Mouse (Mus musculus) kidney, embryonic 16.5 days (tissue): Measurements from ENCODE around the gene Col11a2. TPM values are rescaled to one million over a fixed set of nuclear protein-coding genes. Genes with fewer than 3 reads are reported as not detected.

Experiments
- ATAC-seq: fragments of 200-750 bp; cut with Nextera tagmentation; 2 replicates; pipeline ENCODE4 v1.8.0; 2017; ENCODE audit warnings: moderate TSS enrichment; ENCODE audit not compliant: low FRiP score, low TSS enrichment
- H3K27ac ChIP-seq: fragments of 300-500 bp; sonication (generic); 2 replicates; pipeline ENCODE4 v1.5.1; 2014; ENCODE audit warnings: low read length
- H3K27me3 ChIP-seq: fragments of 300-500 bp; sonication (generic); 2 replicates; pipeline ENCODE4 v1.6.1; 2014; ENCODE audit warnings: low read length, control low read depth, mixed read lengths; ENCODE audit not compliant: insufficient read depth
- H3K36me3 ChIP-seq: fragments of 300-500 bp; sonication (generic); 2 replicates; pipeline ENCODE4 v1.6.1; 2014; ENCODE audit warnings: low read length, control low read depth, mixed read lengths; ENCODE audit not compliant: insufficient read depth
- H3K4me1 ChIP-seq: fragments of 300-500 bp; sonication (generic); 2 replicates; pipeline ENCODE4 v1.6.1; 2014; ENCODE audit warnings: low read length, control low read depth, mixed read lengths; ENCODE audit not compliant: insufficient read depth
- H3K4me2 ChIP-seq: fragments of 300-500 bp; sonication (generic); replicated peaks from 2 replicates; pipeline ENCODE4 v1.6.1; 2014; ENCODE audit warnings: low read depth, low read length
- H3K4me3 ChIP-seq: fragments of 300-500 bp; sonication (generic); 2 replicates; pipeline ENCODE4 v1.5.1; 2014; ENCODE audit warnings: mild to moderate bottlenecking, low read length
- H3K9ac ChIP-seq: fragments of 300-500 bp; sonication (generic); replicated peaks from 2 replicates; pipeline ENCODE4 v1.6.1; 2014; ENCODE audit warnings: low read length
- H3K9me3 ChIP-seq: fragments of 300-500 bp; sonication (generic); 2 replicates; pipeline ENCODE4 v1.6.1; 2016; ENCODE audit warnings: low read length, control low read depth
- WGBS: fragments of 180-500 bp; shearing (Covaris S2); extraction: QIAGEN DNeasy Blood & Tissue Kit; methylation state at CpG from one replicate; pipeline ENCODE4 v1.1.7; 2014; 5-methylcytosine and 5-hydroxymethylcytosine counted together
- polyA plus RNA-seq: library from polyadenylated mRNA; unstranded; fragments of >200 nt; fragmentation: Nextera tagmentation; extraction: Ambion mirVana; gene quantifications from 2 replicates; pipeline ENCODE4 v1.2.1, GENCODE M21; 2015

The Col11a2 gene
- polyA plus RNA-seq, 1 experiment from 2014 or later = 3.2 TPM

DNA sequence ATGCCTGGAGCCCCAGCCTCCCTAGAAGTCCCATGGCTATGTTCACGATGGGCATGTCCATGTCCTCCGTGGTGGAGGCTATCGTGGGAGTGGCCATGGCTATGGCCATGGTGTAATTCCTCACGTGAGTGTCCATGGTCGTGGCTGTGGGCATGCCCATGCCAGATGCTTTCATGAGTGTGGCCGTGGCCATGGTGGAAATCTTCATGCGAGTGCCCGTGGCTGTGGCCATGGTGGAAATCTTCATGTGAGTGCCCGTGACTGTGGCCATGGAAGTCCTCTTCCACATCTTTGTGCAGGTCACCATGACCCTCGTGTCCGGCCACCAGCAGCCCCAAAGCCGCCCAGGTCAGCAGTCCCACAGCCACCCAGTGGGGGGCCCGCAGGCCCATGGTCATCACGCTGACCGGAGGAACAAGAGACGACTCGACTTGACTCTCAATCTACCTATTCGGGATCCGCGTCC is 8.3 kb upstream of the Col11a2 start:
- Histone ChIP-seq H3K27me3 (no peaks in the 10 kb centered on the region), H3K4me1 (peaks cover 56% of the 10 kb centered on the region), H3K9ac (peak overlapping the region; percentile 92), H3K9me3 (no peaks in the 10 kb centered on the region), H3K4me2 (peak overlapping the region; percentile 97), H3K36me3 (peaks cover 36% of the 10 kb centered on the region), H3K4me3 (peak overlapping the region; percentile 88), H3K27ac (peak overlapping the region; percentile 92)
- 3% methylated on average over 20 of the region's 20 CpGs for WGBS
- ATAC-seq = no peak

- H3K4me1 ChIP-seq = peaks cover 49% of the 10 kb centered on the region
- WGBS = under 1% methylated on average over 65 of the region's 88 CpGs
- ATAC-seq = peak; percentile 72
Observed at GRCm38 (mm10) chr17:34031465-34032173, 7.6 kb upstream of the Col11a2 start, which contains the start of the genes Slc39a7 and Rxrb. Gene Slc39a7, minus strand, starts transcription at chr17:34031682. Gene Rxrb, plus strand, starts transcription at chr17:34031812.

GRCm38 (mm10) chr17:34032174-34032632 is 7.0 kb upstream of the Col11a2 start:
- peak overlapping the region; percentile 93 for H3K9ac ChIP-seq
- H3K9me3 ChIP-seq = no peaks in the 10 kb centered on the region
- peak; percentile 7; the same call in 1 of the 2 replicates for ATAC-seq
- H3K27me3 ChIP-seq = no peaks in the 10 kb centered on the region
- peaks cover 43% of the 10 kb centered on the region for H3K4me1 ChIP-seq
- under 1% methylated on average over 40 of the region's 48 CpGs for WGBS
- H3K4me3 ChIP-seq = peak overlapping the region; percentile 88
- peak overlapping the region; percentile 97 for H3K27ac ChIP-seq
- peaks cover 48% of the 10 kb centered on the region for H3K36me3 ChIP-seq
- H3K4me2 ChIP-seq = peak overlapping the region; percentile 89

More at GRCm38 (mm10) chr17:34031465-34032173, 7.6 kb upstream of the Col11a2 start, which contains the start of the genes Slc39a7 and Rxrb:
- Histone ChIP-seq H3K36me3 (peaks cover 43% of the 10 kb centered on the region), H3K27ac (peak within 1 kb of the TSS; percentile 97), H3K4me2 (peak within 1 kb of the TSS; percentile 97), H3K4me3 (peak within 1 kb of the TSS; percentile 88), H3K9ac (peak within 1 kb of the TSS; percentile 93), H3K27me3 (no peaks in the 10 kb centered on the region), H3K9me3 (no peaks in the 10 kb centered on the region)

DNA sequence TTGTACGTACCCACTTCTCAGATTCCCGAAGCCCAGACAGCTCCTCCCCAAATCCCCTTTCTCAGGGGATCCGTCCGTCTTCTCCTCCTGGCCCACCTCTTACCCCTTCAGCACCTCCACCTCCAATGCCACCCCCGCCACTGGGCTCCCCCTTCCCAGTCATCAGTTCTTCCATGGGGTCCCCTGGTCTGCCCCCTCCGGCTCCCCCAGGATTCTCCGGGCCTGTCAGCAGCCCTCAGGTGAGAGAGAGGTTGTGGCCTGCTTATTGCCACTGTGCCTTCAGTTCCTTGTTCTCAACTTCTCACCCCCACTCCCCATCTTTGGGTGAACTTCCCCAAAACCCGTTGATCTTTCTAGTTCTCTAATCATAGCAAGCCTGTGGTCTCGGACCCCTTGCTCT is 6.4 kb upstream of the Col11a2 start:
- H3K9me3 ChIP-seq = no peaks in the 10 kb centered on the region
- peak overlapping the region; percentile 93 for H3K9ac ChIP-seq
- WGBS = 40% methylated on average over 9 of the region's 9 CpGs
- H3K27ac ChIP-seq = no peak overlapping the region
- ATAC-seq = no peak
- H3K4me3 ChIP-seq = peak overlapping the region; percentile 88
- H3K36me3 ChIP-seq = peaks cover 54% of the 10 kb centered on the region
- peaks cover 41% of the 10 kb centered on the region for H3K4me1 ChIP-seq
- peak overlapping the region; percentile 89 for H3K4me2 ChIP-seq
- H3K27me3 ChIP-seq = no peaks in the 10 kb centered on the region

DNA sequence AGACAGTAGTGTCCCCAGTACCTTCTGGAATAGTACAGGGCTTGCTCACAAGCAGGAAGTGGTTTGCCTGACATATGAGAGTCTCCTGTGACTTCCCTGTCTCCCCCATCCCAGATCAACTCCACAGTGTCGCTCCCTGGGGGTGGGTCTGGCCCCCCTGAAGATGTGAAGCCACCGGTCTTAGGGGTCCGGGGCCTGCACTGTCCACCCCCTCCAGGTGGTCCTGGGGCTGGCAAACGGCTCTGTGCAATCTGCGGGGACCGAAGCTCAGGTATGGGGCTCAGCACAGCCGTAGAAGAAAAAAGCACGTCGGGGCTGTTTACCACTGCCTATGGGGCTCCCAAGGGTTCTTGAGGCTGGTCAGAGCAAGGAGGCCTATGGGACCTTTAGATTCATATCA is 5.8 kb upstream of the Col11a2 start:
- H3K4me3 ChIP-seq = no peak overlapping the region
- H3K27ac ChIP-seq = no peak overlapping the region
- 87% methylated on average over 9 of the region's 9 CpGs for WGBS
- H3K9me3 ChIP-seq = no peaks in the 10 kb centered on the region
- no peaks in the 10 kb centered on the region for H3K27me3 ChIP-seq
- peak overlapping the region; percentile 93; the same call in 1 of the 2 replicates for H3K9ac ChIP-seq
- peak overlapping the region; percentile 89; the same call in 1 of the 2 replicates for H3K4me2 ChIP-seq
- no peak for ATAC-seq
- peaks cover 40% of the 10 kb centered on the region for H3K4me1 ChIP-seq
- H3K36me3 ChIP-seq = peaks cover 57% of the 10 kb centered on the region

GRCm38 (mm10) chr17:34034064-34034463 is 5.2 kb upstream of the Col11a2 start:
- 76% methylated on average over 10 of the region's 10 CpGs for WGBS
- no peak overlapping the region for H3K27ac ChIP-seq
- no peaks in the 10 kb centered on the region for H3K27me3 ChIP-seq
- no peak for ATAC-seq
- no peak overlapping the region for H3K9ac ChIP-seq
- H3K9me3 ChIP-seq = no peaks in the 10 kb centered on the region
- H3K36me3 ChIP-seq = peaks cover 51% of the 10 kb centered on the region
- H3K4me1 ChIP-seq = peaks cover 40% of the 10 kb centered on the region
- no peak overlapping the region for H3K4me3 ChIP-seq
- no peak overlapping the region for H3K4me2 ChIP-seq

GRCm38 (mm10) chr17:34035517-34035916 is 3.7 kb upstream of the Col11a2 start:
- Histone ChIP-seq H3K27ac (no peak overlapping the region), H3K27me3 (0 out of 2 replicates have a peak, but pooled peaks cover 3% of the 10 kb centered on the region), H3K4me2 (no peak overlapping the region), H3K9ac (no peak overlapping the region), H3K4me3 (no peak overlapping the region), H3K36me3 (peaks cover 41% of the 10 kb centered on the region), H3K9me3 (no peaks in the 10 kb centered on the region), H3K4me1 (peaks cover 38% of the 10 kb centered on the region)
- 91% methylated on average over 8 of the region's 9 CpGs for WGBS
- ATAC-seq = no peak

DNA sequence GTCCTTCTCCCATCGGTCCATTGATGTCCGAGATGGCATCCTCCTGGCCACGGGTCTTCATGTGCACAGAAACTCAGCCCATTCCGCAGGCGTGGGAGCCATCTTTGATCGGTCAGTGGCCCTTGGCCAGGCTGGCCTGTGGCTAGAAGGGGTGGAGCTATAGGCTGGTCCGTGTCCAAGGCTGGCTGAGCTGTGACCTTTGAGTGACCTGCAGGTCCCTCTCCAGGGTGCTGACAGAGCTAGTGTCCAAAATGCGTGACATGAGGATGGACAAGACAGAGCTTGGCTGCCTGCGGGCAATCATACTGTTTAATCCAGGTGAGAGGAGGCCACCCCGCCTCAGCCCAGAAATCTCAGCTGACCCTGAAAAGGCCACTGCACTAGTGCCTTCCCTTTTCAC is 2.6 kb upstream of the Col11a2 start:
- Histone ChIP-seq H3K4me2 (no peak overlapping the region), H3K9ac (no peak overlapping the region), H3K27ac (no peak overlapping the region), H3K4me1 (peaks cover 44% of the 10 kb centered on the region), H3K9me3 (no peaks in the 10 kb centered on the region), H3K36me3 (peaks cover 41% of the 10 kb centered on the region), H3K27me3 (0 out of 2 replicates have a peak, but pooled peaks cover 3% of the 10 kb centered on the region), H3K4me3 (no peak overlapping the region)
- no peak for ATAC-seq
- WGBS = 73% methylated on average over 10 of the region's 10 CpGs

DNA sequence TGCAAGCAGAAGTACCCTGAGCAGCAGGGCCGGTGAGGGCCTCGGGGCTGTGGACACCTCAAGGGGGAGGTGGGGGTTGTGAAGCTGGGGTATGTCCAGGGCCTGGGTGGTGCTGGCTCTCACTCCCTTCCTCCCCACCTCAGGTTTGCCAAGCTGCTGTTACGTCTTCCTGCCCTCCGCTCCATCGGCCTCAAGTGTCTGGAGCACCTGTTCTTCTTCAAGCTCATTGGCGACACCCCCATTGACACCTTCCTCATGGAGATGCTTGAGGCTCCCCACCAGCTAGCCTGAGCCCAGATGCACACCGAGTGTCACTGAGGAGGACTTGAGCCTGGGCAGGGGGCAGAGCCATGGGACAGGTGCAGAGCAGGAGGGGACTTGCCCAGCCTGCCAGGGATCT is 2.0 kb upstream of the Col11a2 start:
- H3K4me1 ChIP-seq = peaks cover 44% of the 10 kb centered on the region
- H3K4me3 ChIP-seq = no peak overlapping the region
- H3K4me2 ChIP-seq = no peak overlapping the region
- 0 out of 2 replicates have a peak, but pooled peaks cover 3% of the 10 kb centered on the region for H3K27me3 ChIP-seq
- no peak for ATAC-seq
- no peak overlapping the region for H3K27ac ChIP-seq
- 88% methylated on average over 7 of the region's 7 CpGs for WGBS
- H3K36me3 ChIP-seq = peaks cover 41% of the 10 kb centered on the region
- no peaks in the 10 kb centered on the region for H3K9me3 ChIP-seq
- H3K9ac ChIP-seq = no peak overlapping the region

GRCm38 (mm10) chr17:34038440-34038839 is 797 bp upstream of the Col11a2 start:
- Histone ChIP-seq H3K4me1 (peaks cover 34% of the 10 kb centered on the region), H3K4me2 (peak overlapping the region; percentile 58), H3K9me3 (no peaks in the 10 kb centered on the region), H3K4me3 (peak overlapping the region; percentile 27), H3K27ac (no peak overlapping the region), H3K36me3 (peaks cover 41% of the 10 kb centered on the region), H3K27me3 (0 out of 2 replicates have a peak, but pooled peaks cover 3% of the 10 kb centered on the region), H3K9ac (peak overlapping the region; percentile 50; the same call in 1 of the 2 replicates)
- ATAC-seq = no peak
- WGBS = 11% methylated on average over 20 of the region's 21 CpGs
